Mouse (Mus musculus): ENCODE measurements around the gene Zfp446.

- TF ChIP-seq POLR2A (IDR thresholded peaks at IDR 0.05; ENCODE audit: insufficient read depth, low read length) (no peak), EP300 (IDR thresholded peaks at IDR 0.05; ENCODE audit: insufficient read depth, low read depth, low read length) (no peak), CTCF (IDR thresholded peaks at IDR 0.05; ENCODE audit: low read depth, low read length) (no peak)
Observed at GRCm38 (mm10) chr7:12997230-12997629, 19.6 kb downstream of the Zfp446 start.

Data from ES-Bruce4 (cell line).